Mouse (Mus musculus): ENCODE measurements around the gene Rnf146. TPM values are rescaled to one million over a fixed set of nuclear protein-coding genes. Genes with fewer than 3 reads are reported as not detected.

Gene Rnf146
- polyA plus RNA-seq, 1 experiment from 2014 or later: 56.5 TPM

GRCm38 (mm10) chr10:29313064-29313638 is 49.1 kb downstream of the Rnf146 start, which contains the start of gene Echdc1:
TSS of gene Echdc1 (plus strand) at chr10:29313166.
- peak; percentile 99 for ATAC-seq (replicated peaks; ENCODE audit: low FRiP score)
- peak within 1 kb of the TSS; percentile 73 for H3K9ac ChIP-seq (ENCODE audit: low read length)
- WGBS: under 1% methylated on average over 42 of the region's 49 CpGs

GRCm38 (mm10) chr10:29311480-29312219 is 50.6 kb downstream of the Rnf146 start:
- DNase-seq (ENCODE audit: low spot score) (no peak), ATAC-seq (replicated peaks; ENCODE audit: low FRiP score) (no peak)
- Histone ChIP-seq H3K27me3 (ENCODE audit: control insufficient read depth, insufficient read depth, low read length) (no peaks in the 10 kb centered on the region), H3K27ac (ENCODE audit: low read depth, low read length) (no peak overlapping the region), H3K4me2 (ENCODE audit: low read depth, low read length, severe bottlenecking) (no peak overlapping the region), H3K9ac (ENCODE audit: low read length) (no peak overlapping the region), H3K4me3 (ENCODE audit: low read depth, low read length) (no peak overlapping the region), H3K36me3 (ENCODE audit: control insufficient read depth, insufficient read depth, low read length) (no peaks in the 10 kb centered on the region), H3K9me3 (ENCODE audit: control insufficient read depth, low read length) (no peaks in the 10 kb centered on the region), H3K4me1 (replicated peaks; ENCODE audit: control insufficient read depth, insufficient read depth, low read length) (no peaks in the 10 kb centered on the region)
- WGBS: 68% methylated on average over 4 of the region's 4 CpGs

More at GRCm38 (mm10) chr10:29313064-29313638, 49.1 kb downstream of the Rnf146 start, which contains the start of gene Echdc1:
- Histone ChIP-seq H3K4me1 (replicated peaks; ENCODE audit: control insufficient read depth, insufficient read depth, low read length) (no peaks in the 10 kb centered on the region), H3K27ac (ENCODE audit: low read depth, low read length) (peak within 1 kb of the TSS; percentile 50; the same call in 1 of the 2 replicates), H3K9me3 (ENCODE audit: control insufficient read depth, low read length) (no peaks in the 10 kb centered on the region), H3K27me3 (ENCODE audit: control insufficient read depth, insufficient read depth, low read length) (no peaks in the 10 kb centered on the region), H3K4me3 (ENCODE audit: low read depth, low read length) (peak within 1 kb of the TSS; percentile 59), H3K36me3 (ENCODE audit: control insufficient read depth, insufficient read depth, low read length) (no peaks in the 10 kb centered on the region), H3K4me2 (ENCODE audit: low read depth, low read length, severe bottlenecking) (peak within 1 kb of the TSS; percentile 63)
- DNase-seq (ENCODE audit: low spot score): peak; percentile 94

- 90% methylated on average over 4 of the region's 4 CpGs for WGBS
- no peaks in the 10 kb centered on the region for H3K4me1 ChIP-seq (replicated peaks; ENCODE audit: control insufficient read depth, insufficient read depth, low read length)
- no peaks in the 10 kb centered on the region for H3K36me3 ChIP-seq (ENCODE audit: control insufficient read depth, insufficient read depth, low read length)
- H3K9me3 ChIP-seq (ENCODE audit: control insufficient read depth, low read length): no peaks in the 10 kb centered on the region
- no peak overlapping the region for H3K9ac ChIP-seq (ENCODE audit: low read length)
- H3K4me3 ChIP-seq (ENCODE audit: low read depth, low read length): no peak overlapping the region
- H3K27ac ChIP-seq (ENCODE audit: low read depth, low read length): no peak overlapping the region
- no peak overlapping the region for H3K4me2 ChIP-seq (ENCODE audit: low read depth, low read length, severe bottlenecking)
- no peaks in the 10 kb centered on the region for H3K27me3 ChIP-seq (ENCODE audit: control insufficient read depth, insufficient read depth, low read length)
- DNase-seq (ENCODE audit: low spot score) (no peak), ATAC-seq (replicated peaks; ENCODE audit: low FRiP score) (no peak)
Measured at GRCm38 (mm10) chr10:29302230-29302629, 60.0 kb downstream of the Rnf146 start.

Other genes starting within 250 kb of the Rnf146 start
- 28.7 and 29.8 TPM in 2 replicates for gene Soga3, start 218.6 kb downstream of the Rnf146 start, polyA plus RNA-seq (2014; fragmentation: Nextera tagmentation; extraction: Ambion mirVana)
- 4.5 and 5.3 TPM in 2 replicates for gene Gm49353, start 163.5 kb downstream of the Rnf146 start, polyA plus RNA-seq (2014; fragmentation: Nextera tagmentation; extraction: Ambion mirVana)
- 6.8 and 9.1 TPM in 2 replicates for gene 9330159F19Rik, start 150.8 kb downstream of the Rnf146 start, polyA plus RNA-seq (2014; fragmentation: Nextera tagmentation; extraction: Ambion mirVana)
- gene Echdc1, start 49.3 kb downstream of the Rnf146 start, polyA plus RNA-seq (2014; fragmentation: Nextera tagmentation; extraction: Ambion mirVana): 29.4 and 32.2 TPM in 2 replicates
- 56.4 and 62.5 TPM in 2 replicates for gene Rspo3, start 173.4 kb upstream of the Rnf146 start, polyA plus RNA-seq (2014; fragmentation: Nextera tagmentation; extraction: Ambion mirVana)

Data from forebrain, embryonic 11.5 days (tissue).